Mouse (Mus musculus) cerebellum, adult 2 months (tissue): ENCODE data around the gene Faap100. TPM values are rescaled to one million over a fixed set of nuclear protein-coding genes. Genes with fewer than 3 reads are reported as not detected.

Experiments used
- DNase-seq, 2 experiments: peaks; one replicate each; pipeline ENCODE4 v3.0.0; 2021
- H3K27ac ChIP-seq: fragments of 200-500 bp; 2 replicates; pipeline ENCODE4 v1.5.1; 2012; ENCODE audit warnings: low read length, control low read depth, inconsistent platforms; ENCODE audit not compliant: insufficient read depth
- H3K27me3 ChIP-seq: fragments of 200-500 bp; 2 replicates; pipeline ENCODE4 v1.6.1; 2012; ENCODE audit warnings: inconsistent platforms, mild to moderate bottlenecking, low read length, moderate library complexity; ENCODE audit not compliant: control insufficient read depth, insufficient read depth
- H3K4me1 ChIP-seq: fragments of 200-500 bp; 2 replicates; pipeline ENCODE4 v1.6.1; 2011; ENCODE audit warnings: low read length; ENCODE audit not compliant: control insufficient read depth, insufficient read depth
- H3K4me3 ChIP-seq: fragments of 200-500 bp; replicated peaks from 2 replicates; pipeline ENCODE3; 2011; ENCODE audit warnings: mild to moderate bottlenecking, low read depth, low read length, control low read depth; ENCODE audit not compliant: insufficient read depth
- CTCF ChIP-seq: fragments of 200-500 bp; IDR thresholded peaks from 2 replicates; pipeline ENCODE4 v1.5.1; 2011; ENCODE audit warnings: low read depth, mild to moderate bottlenecking, control low read depth, low read length, moderate library complexity, borderline replicate concordance; ENCODE audit not compliant: insufficient read depth
- POLR2A ChIP-seq: fragments of 200-500 bp; IDR thresholded peaks from 2 replicates; pipeline ENCODE4 v1.6.1; 2011; ENCODE audit warnings: low read length, control low read depth, borderline replicate concordance; ENCODE audit not compliant: insufficient read depth
- WGBS: fragments of 180-500 bp; shearing (Covaris S2); methylation state at CpG from one replicate; pipeline ENCODE4 v1.1.7; 2018; 5-methylcytosine and 5-hydroxymethylcytosine counted together
- polyA plus RNA-seq: library from polyadenylated mRNA; depleted of rRNA; stranded (reverse); fragments of >200 nt; gene quantifications from 2 replicates; pipeline ENCODE4 v1.2.3, GENCODE M21; 2012

The Faap100 gene
- polyA plus RNA-seq, 1 experiment, result 34.4 TPM

DNA sequence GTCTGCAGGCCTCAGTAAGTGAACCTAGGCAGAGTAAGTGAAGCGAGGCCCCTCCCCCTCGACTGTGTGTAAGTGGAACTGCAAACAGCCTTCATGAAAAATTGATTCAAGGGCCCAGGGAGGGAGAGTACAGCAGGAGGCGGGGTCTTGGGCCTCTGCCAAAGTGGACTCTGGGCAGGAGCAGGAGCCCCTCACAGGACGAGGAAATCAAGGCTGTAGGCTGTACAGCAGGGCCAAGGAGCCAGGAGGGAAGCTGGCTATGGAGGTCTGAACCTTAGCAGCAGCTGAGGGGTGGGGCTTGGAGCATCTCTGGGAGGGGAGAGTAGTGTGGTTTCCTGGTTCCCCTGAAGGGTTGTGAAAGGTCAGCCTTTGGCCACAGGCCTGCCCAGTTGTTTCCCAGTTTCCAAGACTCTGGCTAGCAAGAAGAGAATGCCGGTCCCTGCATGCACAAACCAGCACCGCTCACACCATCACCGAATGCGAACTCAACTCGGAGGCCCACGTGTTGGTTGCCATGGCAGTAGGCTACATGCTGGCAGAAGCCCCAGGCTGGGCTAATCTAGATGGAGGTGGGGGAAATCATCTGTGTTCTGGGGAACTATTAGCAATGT, 20.7 kb downstream of the Faap100 start:
- TF ChIP-seq CTCF (no peak), POLR2A (no peak)
- H3K27me3 ChIP-seq, result no peaks in the 10 kb centered on the region
- H3K27ac ChIP-seq, result no peak overlapping the region
- H3K4me3 ChIP-seq, result no peak overlapping the region
- 41% methylated on average over 10 of the region's 10 CpGs for WGBS
- H3K4me1 ChIP-seq, result peaks cover 20% of the 10 kb centered on the region
- no peak for DNase-seq

DNA sequence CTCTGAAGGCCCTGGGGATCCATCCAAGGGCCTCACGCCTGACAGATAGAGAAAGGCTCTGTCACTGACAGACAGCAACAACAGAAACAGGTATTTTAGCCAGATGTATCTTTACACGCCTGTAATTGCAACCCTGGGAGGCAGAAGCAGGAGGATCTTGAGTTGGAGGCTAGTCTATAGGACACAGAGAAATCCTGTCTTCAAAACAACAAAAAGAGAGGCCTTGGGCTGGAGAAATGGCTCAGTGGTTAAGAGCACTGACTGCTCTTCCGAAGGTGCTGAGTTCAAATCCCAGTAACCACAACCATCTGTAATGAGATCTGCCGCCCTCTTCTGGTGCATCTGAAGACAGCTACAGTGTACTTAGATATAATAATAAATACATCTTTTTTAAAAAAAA, 21.7 kb downstream of the Faap100 start:
- Histone ChIP-seq H3K27me3 (no peaks in the 10 kb centered on the region), H3K4me1 (peaks cover 23% of the 10 kb centered on the region), H3K4me3 (no peak overlapping the region), H3K27ac (no peak overlapping the region)
- WGBS, result 96% methylated on average over 4 of the region's 4 CpGs
- TF ChIP-seq POLR2A (no peak), CTCF (no peak)
- no peak for DNase-seq

DNA sequence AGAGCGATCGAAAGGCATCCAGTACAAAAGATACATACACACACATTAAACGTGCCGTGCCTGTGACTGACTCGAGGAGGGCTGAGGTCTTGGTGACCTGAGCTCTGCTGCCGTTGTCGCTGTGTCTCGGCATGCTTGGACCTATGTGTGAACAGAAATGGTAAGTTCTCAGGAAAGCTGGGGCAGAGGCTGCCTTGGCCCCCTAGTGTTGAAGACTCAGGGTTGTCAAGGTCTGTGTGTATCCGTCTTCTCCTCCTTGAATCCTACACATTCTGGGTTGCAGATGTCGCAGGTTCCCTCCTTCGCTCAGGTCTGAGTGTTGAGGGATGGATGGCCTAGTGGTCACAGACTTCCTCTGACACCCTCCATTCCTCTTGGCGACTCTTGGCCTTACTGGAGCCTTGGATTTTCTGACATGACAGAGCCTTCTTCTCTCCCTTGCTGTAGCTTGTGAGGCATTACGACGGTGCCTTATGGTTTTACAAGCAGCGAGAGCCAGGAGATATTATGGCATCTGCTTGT, 22.2 kb downstream of the Faap100 start:
- TF ChIP-seq POLR2A, result no peak
- no peak for TF ChIP-seq CTCF
- Histone ChIP-seq H3K4me1 (peaks cover 23% of the 10 kb centered on the region), H3K4me3 (no peak overlapping the region), H3K27ac (no peak overlapping the region), H3K27me3 (no peaks in the 10 kb centered on the region)
- no peak for DNase-seq
- 87% methylated on average over 15 of the region's 15 CpGs for WGBS

DNA sequence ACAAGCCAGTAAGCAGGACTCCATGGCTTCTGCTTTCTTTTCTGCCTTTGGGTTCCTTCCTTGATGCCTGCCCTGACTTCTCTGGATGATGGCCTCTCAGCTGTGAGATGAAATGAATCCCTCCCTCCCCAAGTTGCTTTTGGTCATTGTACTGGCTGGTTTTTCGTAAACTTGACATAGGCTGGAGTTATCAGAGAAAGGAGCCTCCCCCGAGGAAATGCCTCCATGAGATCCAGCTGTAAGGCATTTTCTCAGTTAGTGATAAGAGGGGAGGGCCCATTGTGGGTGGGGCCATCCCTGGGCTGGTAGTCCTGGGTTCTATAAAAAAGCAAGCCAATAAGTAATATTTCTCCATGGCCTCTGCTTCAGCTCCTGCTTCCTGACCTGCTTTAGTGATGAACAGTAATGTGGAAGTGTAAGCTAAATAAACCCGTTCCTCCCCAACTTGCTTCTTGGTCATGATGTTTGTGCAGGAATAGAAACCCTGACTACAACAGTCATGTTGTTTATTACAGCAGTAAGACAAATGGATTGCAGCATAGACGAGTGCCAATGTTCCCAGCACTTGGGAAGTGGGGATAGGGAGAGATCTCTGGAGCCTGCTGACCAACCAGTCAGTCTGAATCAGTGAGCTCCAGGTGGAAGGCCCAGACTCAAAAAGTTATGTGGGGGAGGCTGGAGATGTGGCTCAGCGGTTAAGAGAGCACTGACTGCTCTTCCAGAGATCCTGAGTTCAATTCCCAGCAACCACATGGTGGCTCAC, 23.1 kb downstream of the Faap100 start:
- 94% methylated on average over 5 of the region's 5 CpGs for WGBS
- Histone ChIP-seq H3K27ac (no peak overlapping the region), H3K4me1 (peaks cover 19% of the 10 kb centered on the region), H3K4me3 (no peak overlapping the region), H3K27me3 (no peaks in the 10 kb centered on the region)
- DNase-seq, result no peak
- TF ChIP-seq CTCF (no peak), POLR2A (no peak)

DNA sequence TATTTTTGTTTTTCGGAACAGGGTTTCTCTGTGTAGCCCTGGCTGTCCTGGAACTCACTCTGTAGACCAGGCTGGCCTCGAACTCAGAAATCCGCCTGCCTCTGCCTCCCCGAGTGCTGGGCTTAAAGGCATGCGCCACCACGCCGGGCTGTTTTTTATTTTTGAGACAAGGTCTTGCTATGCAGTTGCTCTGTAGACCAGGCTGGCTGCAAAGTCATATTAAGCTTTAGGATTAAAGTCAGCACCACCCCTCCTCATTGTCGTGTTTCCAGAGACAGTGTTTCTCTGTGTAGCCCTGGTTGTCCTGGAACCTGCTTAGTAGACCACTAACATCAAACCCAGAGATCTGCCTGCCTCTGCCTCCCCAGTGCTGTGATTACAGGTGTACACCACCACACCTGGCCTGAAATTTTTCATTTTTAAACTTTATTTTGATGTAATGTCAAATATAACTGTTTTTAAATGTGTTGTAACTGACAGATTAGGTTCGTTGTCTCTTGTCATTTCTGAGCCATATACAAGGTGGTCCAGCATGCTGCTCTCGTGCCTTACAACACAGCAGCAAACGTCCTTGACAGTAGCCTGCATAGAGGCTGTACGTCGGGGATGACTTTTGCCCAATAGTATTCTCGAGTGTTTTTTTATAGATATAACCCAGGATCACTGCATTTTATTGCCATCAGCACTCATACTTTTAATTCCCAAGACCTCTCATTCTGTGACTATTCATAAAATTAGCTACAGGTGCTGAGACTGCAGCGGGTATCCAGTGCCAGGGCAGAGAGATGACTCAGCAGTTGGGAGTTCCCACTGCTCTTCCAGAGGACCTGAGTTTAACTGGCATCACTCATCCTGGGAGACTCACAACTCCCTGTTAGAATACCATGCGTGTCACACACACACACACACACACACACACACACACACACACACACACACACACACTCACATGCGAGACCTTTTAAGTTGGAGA, 24.0 kb downstream of the Faap100 start:
- H3K27me3 ChIP-seq, result no peaks in the 10 kb centered on the region
- WGBS, result 90% methylated on average over 17 of the region's 17 CpGs
- no peak for DNase-seq
- H3K4me3 ChIP-seq, result no peak overlapping the region
- TF ChIP-seq CTCF, result no peak
- TF ChIP-seq POLR2A, result no peak
- H3K27ac ChIP-seq, result no peak overlapping the region
- H3K4me1 ChIP-seq, result peaks cover 11% of the 10 kb centered on the region

DNA sequence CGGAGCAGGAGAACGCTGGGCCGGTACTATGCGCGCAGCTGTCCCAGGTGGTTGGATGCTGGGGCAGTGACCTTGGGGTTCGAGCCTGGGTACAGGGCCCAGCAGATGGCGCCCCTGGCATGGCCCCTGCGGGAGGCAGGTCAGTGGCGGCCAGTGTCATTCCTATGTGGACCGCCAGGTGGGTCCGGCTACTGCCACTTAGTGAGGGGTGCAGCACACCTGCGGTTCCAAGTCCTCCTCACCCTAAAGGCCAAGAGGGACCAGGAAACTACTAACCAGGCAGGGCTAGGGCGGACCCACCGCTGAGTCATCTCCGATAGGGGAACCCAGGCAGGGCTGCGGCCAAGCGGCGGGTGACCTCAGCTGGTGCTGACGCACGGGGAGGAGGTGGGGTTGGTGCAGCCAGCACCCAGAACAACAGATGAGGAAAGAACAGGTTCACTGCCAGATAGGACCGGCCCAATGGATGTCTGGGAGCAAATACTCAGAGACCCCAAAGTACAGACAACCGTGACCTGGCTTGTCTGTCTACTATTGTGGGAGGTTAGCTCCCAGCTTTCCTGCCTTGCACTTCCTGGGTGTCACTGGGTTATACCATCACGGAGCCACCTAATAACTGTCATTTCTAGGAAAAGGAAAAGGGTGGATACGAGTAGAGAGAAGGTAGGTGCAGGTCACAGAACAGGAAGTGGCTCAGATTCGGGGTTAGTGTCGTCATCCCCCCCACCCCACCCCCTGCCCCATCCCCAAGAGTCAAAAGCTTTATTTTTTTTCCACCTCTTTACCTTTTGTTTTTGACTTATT, 24.9 kb downstream of the Faap100 start:
- H3K4me3 ChIP-seq, result no peak overlapping the region
- H3K27me3 ChIP-seq, result no peaks in the 10 kb centered on the region
- H3K27ac ChIP-seq, result no peak overlapping the region
- H3K4me1 ChIP-seq, result peaks cover 13% of the 10 kb centered on the region
- 40% methylated on average over 26 of the region's 26 CpGs for WGBS
- peak; percentile 56 to 71 for DNase-seq
- TF ChIP-seq CTCF, result peak; percentile 41
- no peak for TF ChIP-seq POLR2A
